Mouse (Mus musculus) thymus, postnatal 0 days (tissue): Measurements from ENCODE around the gene Wfs1. TPM values are rescaled to one million over a fixed set of nuclear protein-coding genes. Genes with fewer than 3 reads are reported as not detected.

Experiments used
- DNase-seq: peaks from one replicate; pipeline ENCODE4 v3.0.0-alpha.2; 2015; ENCODE audit warnings: low spot score
- polyA plus RNA-seq: library from polyadenylated mRNA; unstranded; fragments of >200 nt; fragmentation: Nextera tagmentation; extraction: Ambion mirVana; gene quantifications from 2 replicates; pipeline ENCODE4 v1.2.1, GENCODE M21; 2015

Wfs1 gene
- polyA plus RNA-seq, 1 experiment from 2014 or later, result 2.3 TPM

GRCm38 (mm10) chr5:36935486-36936473, 53.2 kb downstream of the Wfs1 start:
- DNase-seq, result no peak

GRCm38 (mm10) chr5:36933383-36933782, 55.6 kb downstream of the Wfs1 start:
- DNase-seq, result no peak

GRCm38 (mm10) chr5:36929376-36929775, 59.6 kb downstream of the Wfs1 start:
- no peak for DNase-seq

GRCm38 (mm10) chr5:36928701-36929100, 60.3 kb downstream of the Wfs1 start:
- peak; percentile 27 for DNase-seq

GRCm38 (mm10) chr5:36923826-36924700, 64.9 kb downstream of the Wfs1 start:
- no peak for DNase-seq

GRCm38 (mm10) chr5:36922811-36923210, 66.2 kb downstream of the Wfs1 start:
- DNase-seq, result peak; percentile 16

GRCm38 (mm10) chr5:36921871-36922270, 67.1 kb downstream of the Wfs1 start:
- DNase-seq, result no peak

GRCm38 (mm10) chr5:36920072-36920471, 68.9 kb downstream of the Wfs1 start:
- no peak for DNase-seq

GRCm38 (mm10) chr5:36918016-36918415, 71.0 kb downstream of the Wfs1 start:
- DNase-seq, result no peak

GRCm38 (mm10) chr5:36917245-36917644, 71.8 kb downstream of the Wfs1 start:
- DNase-seq, result no peak

GRCm38 (mm10) chr5:36916581-36916980, 72.4 kb downstream of the Wfs1 start:
- DNase-seq, result no peak

Other genes with a start within 250 kb of the Wfs1 start
- gene Bloc1s4, start 240.6 kb downstream of the Wfs1 start, polyA plus RNA-seq, result 37.3 and 42.2 TPM in 2 replicates
- 322 and 329 TPM in 2 replicates for gene Mrfap1, start 192.4 kb downstream of the Wfs1 start, polyA plus RNA-seq
- 15.4 and 15.6 TPM in 2 replicates for gene Man2b2, start 158.6 kb downstream of the Wfs1 start, polyA plus RNA-seq
- gene Ppp2r2c, start 120.7 kb downstream of the Wfs1 start, polyA plus RNA-seq, result 0.04 TPM in 1 of 2 replicates, not detected in the other
- 0.22 and 0.27 TPM in 2 replicates for gene Gm1043, start 96.2 kb upstream of the Wfs1 start, polyA plus RNA-seq